Mouse (Mus musculus) gastrocnemius, postnatal 36 days (tissue): ENCODE results near the gene Gm9602. TPM values are rescaled to one million over a fixed set of nuclear protein-coding genes. Genes with fewer than 3 reads are reported as not detected.
"Not testable (repeated sequence)": the region's sequence is repeated elsewhere in the genome, so short reads cannot be mapped to it uniquely, and the experiment has no call there.

Source experiments
- DNase-seq, 2 experiments: peaks; one replicate each; pipeline ENCODE4 v3.0.0; 2022
- intact Hi-C: fragments of 180-260 bp; cut with DNase I; formaldehyde crosslinking; loops from one replicate; pipeline ENCODE4 v1.15.1; 2025
- long read RNA-seq, 2 experiments: library from polyadenylated mRNA; stranded (forward); transcript quantifications; one replicate each; pipeline ENCODE4 v2.0.0; 2021
- total RNA-seq, 2 experiments: library from RNA; stranded (reverse); gene quantifications; 2 replicates each; pipeline ENCODE4 v1.2.3; 2021

The Gm9602 gene
- not detected for total RNA-seq
- long read RNA-seq, experiment 1, result 0 reads
- long read RNA-seq, experiment 2, result 0 reads

DNA sequence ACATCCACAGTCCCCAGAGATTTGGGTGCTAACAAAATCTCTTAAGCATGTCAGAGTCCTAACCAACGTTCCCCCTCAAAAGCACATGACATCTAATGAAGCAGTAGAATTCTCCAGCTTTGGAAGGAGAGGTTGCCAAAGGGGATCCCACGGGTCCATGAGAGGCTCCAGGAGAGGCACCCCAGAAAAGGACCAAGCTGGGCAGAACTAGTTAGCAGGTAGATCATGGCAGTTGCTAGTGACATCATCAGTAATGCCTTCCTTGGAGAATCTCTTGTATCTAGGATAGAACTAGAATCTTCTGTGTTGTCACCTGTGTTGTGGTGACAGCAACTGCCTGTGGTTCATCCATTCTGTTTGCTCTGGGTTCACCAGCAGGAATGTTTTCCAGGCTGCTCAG lies at the start of gene Gm9602:
Gene Gm9602, plus strand, starts transcription at position 301 of the 400 bp plus-strand sequence.
- DNase-seq, intact Hi-C loops: not testable (repeated sequence)

- intact Hi-C loops, result not testable (repeated sequence)
- DNase-seq, result peak in 1 of 2 experiments; percentile 13
Observed at GRCm38 (mm10) chr14:4806421-4806820, 30.3 kb downstream of the Gm9602 start.

DNA sequence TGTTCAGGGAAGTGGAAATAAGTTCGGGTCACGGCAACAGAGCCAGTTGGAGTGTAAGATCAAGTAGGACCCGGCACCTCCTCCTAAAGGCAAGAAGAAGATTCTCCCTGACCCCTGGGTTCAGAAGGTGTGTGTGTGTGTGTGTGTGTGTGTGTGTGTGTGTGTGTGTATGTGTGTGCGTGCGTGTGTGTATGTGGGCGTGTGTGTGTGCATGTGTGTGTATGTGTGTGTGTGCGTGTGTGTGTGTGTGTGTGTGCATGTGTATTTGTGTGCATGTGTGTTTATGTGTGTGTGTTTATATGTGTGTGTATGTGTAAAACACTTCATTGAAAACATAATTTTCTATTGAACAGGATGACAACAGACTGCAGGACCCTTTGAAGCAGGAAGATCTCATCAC lies 45.8 kb downstream of the Gm9602 start:
- DNase-seq, intact Hi-C loops: not testable (repeated sequence)

Other genes starting within 250 kb of the Gm9602 start
- not detected for gene Gm3047, start 220.9 kb upstream of the Gm9602 start, total RNA-seq
- not detected for gene Gm8159, start 144.0 kb upstream of the Gm9602 start, total RNA-seq
- gene Gm3239, start 112.1 kb upstream of the Gm9602 start, total RNA-seq, result not detected
- gene Gm7876, start 67.1 kb upstream of the Gm9602 start, total RNA-seq, result not detected
- not detected for gene Gm3252, start 49.6 kb upstream of the Gm9602 start, total RNA-seq
- gene Gm3269, start 61.8 kb downstream of the Gm9602 start, total RNA-seq, result not detected
- gene Gm3264, start 79.2 kb downstream of the Gm9602 start, total RNA-seq, result under 1 TPM in 1 of 2 experiments, not detected in 1; 0.89 TPM
- not detected for gene Gm3278, start 116.1 kb downstream of the Gm9602 start, total RNA-seq
- not detected for gene Gm8297, start 207.6 kb downstream of the Gm9602 start, total RNA-seq
- not detected for gene Gm3298, start 239.6 kb downstream of the Gm9602 start, total RNA-seq